Mouse (Mus musculus): Measurements from ENCODE around the gene Fgfr1op2.
"Not testable (repeated sequence)": the region's sequence is repeated elsewhere in the genome, so short reads cannot be mapped to it uniquely, and the experiment has no call there.

Fgfr1op2 gene

DNA sequence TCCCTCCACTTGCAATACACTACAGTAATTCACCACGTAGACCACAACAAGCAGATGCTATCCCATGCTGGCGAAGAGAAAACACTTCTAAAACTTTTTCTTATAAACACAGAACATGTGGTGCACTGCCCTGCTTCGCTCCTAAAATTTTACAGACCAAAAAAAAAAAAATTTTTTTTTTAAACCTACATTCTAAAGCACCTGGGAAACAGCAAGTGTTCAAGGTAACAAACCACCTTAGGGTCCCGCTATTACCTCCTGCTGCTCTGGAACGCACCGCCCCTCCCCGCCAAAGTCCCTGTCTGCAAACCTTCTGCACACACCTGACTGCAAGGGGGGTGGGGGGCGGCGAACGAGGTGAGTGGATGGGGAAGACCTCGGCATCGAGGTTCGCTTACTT is at the start of gene Fgfr1op2:
Gene Fgfr1op2 (plus strand): TSS at position 301 of the 400 bp plus-strand sequence.
- DNase-seq (ENCODE audit: low spot score in 2 of 2): no peak

DNA sequence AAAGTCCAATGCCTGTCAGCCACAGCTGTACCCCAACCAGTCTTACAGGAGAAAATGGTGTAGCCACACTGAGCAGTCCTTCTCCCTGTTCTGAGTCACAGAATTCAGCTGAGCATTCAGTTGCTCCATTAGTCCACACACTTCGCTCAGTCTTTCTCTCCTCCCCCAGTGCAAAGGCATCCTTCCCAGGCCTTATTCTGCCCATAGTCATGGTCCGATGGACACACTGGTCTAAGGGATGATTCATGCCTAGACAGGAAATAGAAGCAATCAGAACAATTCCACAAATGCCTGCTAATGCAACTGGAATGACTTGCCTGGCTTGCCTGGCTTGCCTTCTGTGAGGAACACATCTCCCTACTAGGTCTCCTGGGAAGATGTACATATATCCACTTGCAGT is 49.5 kb upstream of the Fgfr1op2 start:
- no peak for DNase-seq (ENCODE audit: low spot score in 2 of 2)

DNA sequence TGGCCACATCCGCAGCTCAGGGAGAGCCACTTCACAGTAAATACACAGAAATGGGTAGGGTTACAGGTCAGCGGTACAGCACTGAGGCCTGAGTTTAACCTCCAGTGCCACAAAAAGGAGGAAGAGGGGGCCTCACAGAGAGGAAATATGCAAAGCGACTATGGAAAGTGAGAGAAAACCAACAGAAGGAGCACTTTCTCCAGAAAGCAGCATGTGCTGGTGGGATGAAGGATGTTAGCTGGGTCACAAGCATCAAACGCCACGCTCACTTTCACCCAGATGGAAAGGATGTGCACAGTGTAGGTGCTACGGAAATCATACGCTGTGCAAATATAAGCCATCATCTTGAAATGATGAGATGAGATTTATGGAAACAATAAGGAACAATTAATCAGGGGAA is 46.6 kb upstream of the Fgfr1op2 start:
- no peak for DNase-seq (ENCODE audit: low spot score in 2 of 2)

DNA sequence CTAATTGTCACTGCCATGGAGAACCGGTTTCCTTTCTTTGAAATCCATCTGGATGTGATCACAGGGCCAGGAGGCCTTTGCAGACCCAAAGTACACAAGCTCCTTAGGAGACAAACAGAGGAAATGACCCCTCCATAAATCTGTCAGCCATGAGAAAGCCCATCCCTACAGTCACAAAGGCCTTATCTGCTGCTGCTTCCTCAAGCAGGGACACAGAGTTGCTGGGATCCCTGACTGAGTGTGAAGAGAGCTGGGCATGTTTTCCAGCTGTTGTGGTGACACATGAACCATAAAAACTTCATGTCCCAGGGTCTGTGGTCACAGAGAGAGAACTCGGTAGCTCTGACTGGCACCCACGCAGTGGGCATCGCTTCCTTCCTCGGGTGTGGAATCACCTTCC is 46.2 kb upstream of the Fgfr1op2 start:
- DNase-seq (ENCODE audit: low spot score in 2 of 2): no peak

DNA sequence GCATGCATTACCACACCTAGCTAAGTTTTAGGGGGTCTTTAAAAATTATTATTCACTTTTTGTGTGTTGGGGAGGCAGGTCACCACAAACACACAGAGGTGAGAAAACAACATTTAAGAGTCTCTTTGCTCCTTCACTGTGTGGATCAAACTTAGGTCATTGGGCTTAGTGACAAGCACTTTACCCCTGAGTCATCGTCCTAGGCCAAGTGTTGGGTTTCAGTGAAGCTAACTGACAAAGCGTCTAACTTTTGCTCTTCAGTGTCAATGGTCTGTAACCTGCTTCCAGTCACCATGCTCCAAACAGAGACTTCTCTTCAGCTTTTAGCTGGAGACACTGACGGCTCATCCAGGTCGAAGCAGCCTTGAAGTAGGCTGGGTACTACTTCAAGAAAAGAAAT is 43.9 kb upstream of the Fgfr1op2 start:
- DNase-seq (ENCODE audit: low spot score in 2 of 2): no peak

DNA sequence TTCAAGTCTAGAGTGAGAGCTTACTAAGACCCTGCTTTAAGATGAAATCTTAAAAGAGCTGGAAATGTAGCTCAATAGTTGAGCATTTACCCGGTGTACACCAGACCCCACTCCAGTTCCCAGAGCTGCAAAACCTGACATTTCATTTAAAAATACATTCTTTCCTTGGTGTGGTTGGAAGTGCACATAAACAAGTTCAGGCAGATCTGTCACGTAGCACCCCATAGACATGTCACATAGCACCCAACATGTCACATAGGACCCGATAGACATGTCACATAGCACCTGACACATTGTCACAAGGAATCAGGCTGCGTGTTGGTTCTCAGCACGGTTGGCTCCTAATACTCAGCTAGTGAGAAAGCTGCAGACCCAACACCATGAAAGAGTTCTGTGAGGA is 41.5 kb upstream of the Fgfr1op2 start:
- DNase-seq (ENCODE audit: low spot score in 2 of 2): no peak

DNA sequence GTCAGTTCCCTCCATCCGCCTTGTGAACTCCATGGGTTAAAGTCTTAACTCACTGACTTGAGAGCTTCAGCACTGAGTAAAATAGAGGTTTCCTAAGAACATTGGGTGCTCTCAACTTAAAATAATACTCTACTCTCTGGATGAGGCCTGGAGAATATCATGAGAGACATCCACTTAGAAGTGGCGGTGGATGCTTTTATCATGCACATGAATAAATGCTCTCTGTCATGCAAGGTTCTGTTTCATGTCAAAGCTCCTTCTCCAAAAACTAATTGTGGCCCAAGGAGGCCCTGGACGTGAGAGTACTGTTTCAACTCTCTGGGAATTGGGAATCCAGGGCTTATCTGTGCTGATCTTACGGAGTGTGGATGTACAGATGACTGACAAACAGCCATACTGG is 39.9 kb upstream of the Fgfr1op2 start:
- no peak for DNase-seq (ENCODE audit: low spot score in 2 of 2)

DNA sequence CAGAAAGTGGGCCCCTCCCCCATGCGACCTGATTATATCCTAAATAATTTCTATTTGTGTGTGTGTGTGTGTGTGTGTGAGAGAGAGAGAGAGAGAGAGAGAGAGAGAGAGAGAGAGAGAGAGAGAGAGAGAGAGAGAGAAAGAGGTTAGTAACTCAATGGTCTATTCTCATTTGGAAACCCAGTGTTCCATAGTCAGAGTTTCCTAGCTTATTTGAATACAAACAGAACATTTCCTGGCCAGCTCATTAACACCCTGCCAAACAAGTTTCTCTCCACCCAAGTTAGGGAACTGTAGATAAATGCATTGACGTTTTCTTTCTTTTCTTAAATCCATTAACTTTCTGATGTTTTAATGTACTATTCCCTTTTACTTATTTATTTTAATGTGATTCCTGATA is 38.9 kb upstream of the Fgfr1op2 start:
- DNase-seq (ENCODE audit: low spot score in 2 of 2): no peak

DNA sequence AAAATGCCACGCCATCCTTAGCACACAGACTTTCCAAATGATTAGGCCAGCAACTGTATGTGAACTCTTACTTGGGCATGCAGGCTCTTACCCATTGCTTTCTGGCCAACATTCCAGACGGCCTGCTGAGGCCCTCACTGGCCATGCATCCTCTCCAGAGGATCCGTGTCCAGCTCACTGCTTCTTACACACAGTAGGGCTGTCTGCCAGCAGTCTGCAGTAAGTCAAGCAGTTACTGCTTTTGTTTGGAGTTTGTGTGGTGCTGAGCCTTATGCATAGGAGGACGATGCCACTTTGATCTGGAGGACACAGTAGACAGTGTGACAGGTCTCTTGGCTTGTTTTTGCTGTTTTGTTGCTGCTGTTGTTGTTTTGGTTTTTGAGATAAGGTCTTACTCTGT is 38.3 kb upstream of the Fgfr1op2 start:
- DNase-seq (ENCODE audit: low spot score in 2 of 2): no peak

DNA sequence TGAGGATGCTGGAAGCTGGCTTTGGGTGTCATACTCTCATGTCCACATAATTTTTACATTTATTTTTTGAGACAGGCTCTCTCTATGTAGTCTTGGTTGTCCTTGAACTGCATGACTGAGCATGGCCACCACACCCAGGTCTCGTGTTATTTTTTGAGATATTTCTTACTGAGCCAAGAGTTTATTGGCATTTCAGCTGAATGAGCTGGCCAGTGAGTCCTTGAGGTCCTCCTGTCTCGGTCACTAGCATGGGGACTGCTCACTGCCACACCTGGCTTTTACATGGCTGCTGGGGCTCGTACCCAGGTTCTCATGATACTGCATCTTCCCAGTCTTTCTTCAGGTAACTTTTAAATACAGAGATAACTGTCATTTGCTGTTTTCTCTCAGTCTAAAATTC is 36.6 kb upstream of the Fgfr1op2 start:
- DNase-seq (ENCODE audit: low spot score in 2 of 2): no peak

DNA sequence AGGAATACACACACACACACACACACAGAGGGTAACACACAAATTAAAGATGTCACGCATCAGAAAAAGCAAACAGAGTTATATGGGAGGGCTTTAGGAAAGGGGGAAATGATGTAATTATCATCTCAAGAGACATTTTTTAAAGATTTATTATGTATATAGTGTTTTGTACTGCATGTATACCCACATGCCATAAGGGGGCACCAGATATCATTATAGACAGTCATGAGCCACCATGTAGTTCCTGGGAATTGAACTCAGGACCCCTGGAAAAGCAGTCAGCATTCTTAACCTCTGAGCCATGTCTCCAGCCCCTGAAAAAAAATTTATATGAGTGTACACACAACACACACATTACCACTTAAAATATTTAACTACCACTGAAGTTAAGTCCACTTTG is 32.4 kb upstream of the Fgfr1op2 start:
- no peak for DNase-seq (ENCODE audit: low spot score in 2 of 2)

DNA sequence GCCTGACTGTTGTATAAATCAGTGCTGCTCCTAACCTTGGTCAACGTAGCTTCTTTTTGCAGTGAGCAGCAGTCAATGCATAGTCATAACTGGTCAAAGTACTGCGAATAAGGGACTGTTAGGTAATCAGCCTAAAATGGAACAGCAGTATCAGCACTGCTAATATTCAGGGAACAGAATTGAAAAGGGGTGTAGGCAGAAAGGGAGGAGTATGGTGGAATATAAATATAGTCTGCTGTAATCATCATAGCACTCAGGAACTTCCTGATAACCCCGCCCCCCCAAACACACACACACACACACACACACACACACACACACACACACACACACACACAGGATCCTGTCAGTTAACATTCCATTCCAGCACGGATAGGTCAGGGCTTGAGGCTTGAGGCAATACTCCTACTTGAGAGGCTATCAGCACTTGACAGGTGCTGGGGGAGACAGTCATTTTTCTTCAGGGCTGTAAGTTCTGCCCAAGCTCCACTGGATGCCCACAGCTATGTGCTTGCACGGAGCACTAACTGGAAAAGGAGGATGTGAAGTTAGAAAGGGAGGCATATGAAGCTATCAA is 31.6 kb upstream of the Fgfr1op2 start:
- DNase-seq (ENCODE audit: low spot score in 2 of 2): no peak

DNA sequence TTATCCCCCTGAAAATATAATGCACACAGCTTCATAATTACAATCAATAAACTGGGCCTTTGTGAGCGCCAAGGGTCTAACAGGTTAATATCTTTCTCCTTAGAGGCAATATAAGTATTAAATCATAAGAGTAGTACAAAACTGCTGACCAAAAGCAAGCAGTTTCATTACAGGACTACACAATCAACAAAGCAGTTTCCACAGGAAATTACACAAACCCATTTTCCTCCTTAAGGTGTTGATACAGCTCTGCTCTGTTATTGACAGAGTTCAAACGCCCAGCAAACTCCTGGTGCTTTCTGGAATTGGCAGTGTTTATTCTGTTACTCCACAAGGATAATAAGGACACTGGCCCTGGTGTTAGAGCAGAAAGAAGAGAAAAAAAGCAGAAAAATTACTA is 26.6 kb upstream of the Fgfr1op2 start:
- no peak for DNase-seq (ENCODE audit: low spot score in 2 of 2)

DNA sequence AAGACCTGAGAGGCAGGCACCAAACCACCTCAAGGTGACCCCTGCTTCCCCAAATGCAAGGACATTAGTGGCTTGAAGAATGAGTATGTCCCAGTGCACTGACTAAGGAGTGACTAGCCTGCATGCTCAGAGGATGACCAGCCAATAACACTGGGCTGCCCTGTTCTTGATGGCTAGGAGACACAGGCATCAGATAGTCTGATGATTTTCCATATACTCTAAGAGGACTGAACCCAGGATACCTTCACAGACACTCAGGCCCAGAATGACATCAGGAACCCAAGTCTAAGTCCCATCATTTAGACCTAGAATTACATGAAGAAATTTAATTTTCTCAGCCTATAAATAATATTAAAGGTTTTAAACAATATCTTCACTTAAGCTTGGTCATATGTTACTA is 25.7 kb upstream of the Fgfr1op2 start:
- no peak for DNase-seq (ENCODE audit: low spot score in 2 of 2)

DNA sequence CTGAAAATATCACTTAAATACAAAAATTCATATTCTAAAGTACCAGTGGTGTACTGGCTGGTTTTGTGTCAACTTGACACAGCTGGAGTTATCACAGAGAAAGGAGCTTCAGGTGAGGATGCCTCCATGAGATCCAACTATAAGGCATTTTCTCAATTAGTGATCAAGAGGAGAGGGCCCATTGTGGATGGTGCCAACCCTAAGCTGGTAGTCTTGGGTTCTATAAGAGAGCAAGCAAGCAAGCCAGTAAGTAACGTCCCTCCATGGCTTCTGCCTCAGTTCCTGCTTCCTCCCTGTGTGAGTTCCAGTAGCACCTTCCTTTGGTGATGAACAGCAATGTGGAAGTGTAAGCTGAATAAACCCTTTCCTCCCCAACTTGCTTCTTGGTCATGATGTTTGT is 14.5 kb upstream of the Fgfr1op2 start:
- DNase-seq (ENCODE audit: low spot score in 2 of 2): not testable (repeated sequence)

DNA sequence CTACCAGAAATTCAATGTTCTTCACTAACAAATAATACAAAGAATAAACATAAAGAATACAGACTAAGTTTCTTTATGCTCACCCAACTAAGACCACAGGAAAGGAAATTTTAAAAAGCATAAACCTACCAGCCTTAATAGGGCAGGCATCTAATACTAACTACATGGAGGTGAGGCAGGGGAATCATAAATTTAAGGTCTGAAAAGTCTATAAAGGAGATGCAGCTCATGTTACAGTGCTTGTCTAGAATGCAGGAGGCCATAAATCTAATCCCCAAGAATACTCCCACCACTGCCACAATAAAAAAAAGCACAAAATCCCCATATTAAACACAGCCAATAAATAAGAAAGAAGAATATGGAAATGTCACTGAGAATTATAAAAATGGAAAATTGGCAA is 4.9 kb upstream of the Fgfr1op2 start:
- no peak for DNase-seq (ENCODE audit: low spot score in 2 of 2)

DNA sequence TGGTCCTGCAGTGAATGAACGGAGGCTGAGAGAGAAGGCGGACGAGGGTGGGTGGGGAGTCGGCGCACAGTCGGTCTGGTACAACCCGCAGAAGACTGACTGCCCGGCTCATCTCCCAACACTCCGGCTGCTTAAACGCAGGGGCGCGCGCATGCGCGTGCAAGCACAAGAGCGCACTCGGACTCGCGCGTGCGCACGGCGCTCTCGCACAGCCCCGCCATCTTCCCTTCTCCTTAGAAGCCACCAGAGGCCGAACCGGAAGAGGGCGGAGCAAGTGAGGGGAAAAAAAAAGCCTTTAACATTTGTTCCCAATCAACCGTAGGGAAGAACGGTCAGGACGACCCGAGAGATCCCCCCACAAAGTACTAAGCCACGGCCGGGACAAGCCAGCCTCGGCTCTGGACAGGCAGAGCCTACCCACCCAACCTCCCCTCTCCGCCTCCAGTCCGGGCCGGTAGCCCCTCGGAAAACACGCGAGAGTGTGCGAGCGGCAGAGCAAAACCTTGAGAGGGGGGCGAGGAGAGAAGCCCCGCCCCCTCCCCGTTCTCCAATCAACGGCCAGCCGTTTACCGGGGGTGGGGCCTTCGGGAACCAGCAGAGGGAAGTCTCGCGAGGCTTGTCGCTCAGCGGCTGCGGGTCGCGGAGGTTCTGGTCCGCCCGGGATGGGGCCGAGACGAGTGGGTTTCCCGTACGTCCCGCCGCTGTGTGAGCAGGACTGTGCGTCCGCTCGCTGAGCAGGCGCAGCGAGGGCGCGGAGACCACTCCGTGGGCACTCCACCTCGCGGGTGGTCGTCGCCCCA is 507 bp downstream of the Fgfr1op2 start, which contains the start of gene Ints13:
Gene Ints13 (minus strand): TSS at position 526 of the 800 bp plus-strand sequence.
- peak; percentile 98 to 99 for DNase-seq (ENCODE audit: low spot score in 2 of 2)

DNA sequence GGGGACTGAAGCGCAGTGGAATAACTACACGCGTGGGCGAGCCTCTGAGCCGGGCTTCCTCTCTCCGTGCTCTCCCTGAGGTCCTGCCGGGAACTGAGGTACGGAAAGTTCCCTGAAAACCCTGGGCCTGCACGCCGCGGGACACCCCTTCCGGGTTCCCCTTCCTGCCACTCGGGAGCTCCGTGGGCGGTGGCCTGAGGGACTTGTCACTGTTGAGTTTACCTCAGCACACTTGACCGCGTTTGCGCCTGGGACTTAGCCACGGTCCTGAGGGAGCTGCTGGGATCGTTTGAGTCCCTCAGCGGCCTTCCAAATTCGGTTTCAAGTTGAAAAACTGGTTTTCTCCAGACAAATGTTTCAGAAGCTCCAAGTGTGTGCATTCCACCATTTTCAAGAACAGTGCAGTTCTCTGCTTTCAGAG is 1.1 kb downstream of the Fgfr1op2 start:
- DNase-seq (ENCODE audit: low spot score in 2 of 2): peak in 1 of 2 experiments; percentile 81

DNA sequence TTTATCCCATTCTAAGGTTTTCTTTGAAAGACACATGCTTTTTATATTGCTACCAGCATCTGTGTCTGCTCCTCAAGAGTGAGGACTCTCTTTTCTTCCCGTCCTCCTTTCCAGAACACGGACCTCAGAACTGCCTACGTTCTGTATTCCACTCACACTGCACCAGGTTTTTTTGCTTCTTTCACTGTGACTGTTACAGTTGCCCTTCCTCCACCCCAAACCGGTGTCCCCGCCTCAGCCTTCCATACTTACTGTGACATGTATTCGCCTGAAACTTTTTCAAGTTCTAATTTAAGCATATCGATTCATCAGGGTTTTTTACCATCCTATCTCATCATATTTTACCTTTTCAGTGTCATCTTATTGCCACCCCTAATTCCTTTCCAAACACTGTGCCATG is 1.6 kb downstream of the Fgfr1op2 start:
- peak; percentile 36 to 56 for DNase-seq (ENCODE audit: low spot score in 2 of 2)

DNA sequence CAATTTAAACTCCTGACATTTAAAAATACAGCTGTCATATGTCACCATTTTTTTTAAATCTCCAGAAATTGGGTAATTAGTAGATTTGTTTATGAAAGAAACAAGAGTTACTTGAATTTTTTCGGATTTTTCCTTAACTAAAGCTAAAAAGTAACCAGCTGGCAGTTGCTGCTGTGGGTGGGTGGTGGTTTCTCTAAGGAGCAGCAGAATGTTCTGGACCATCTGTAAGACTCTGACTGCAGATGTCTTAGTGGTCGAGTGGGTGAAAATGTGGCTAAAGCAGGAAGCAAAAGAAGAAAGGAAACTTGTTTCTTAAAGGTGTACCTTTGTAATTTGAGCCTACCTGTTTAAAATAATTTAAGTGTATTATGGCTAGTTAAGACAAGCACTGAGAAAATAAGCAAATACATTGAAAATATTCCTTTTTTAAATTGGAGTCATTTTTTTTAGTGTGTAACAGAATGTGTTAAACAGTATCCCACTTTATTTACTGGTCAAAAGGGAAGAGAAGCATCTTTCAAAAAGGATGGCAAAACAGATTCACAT is 3.5 kb downstream of the Fgfr1op2 start:
- peak; percentile 40 to 77 for DNase-seq (ENCODE audit: low spot score in 2 of 2)

DNA sequence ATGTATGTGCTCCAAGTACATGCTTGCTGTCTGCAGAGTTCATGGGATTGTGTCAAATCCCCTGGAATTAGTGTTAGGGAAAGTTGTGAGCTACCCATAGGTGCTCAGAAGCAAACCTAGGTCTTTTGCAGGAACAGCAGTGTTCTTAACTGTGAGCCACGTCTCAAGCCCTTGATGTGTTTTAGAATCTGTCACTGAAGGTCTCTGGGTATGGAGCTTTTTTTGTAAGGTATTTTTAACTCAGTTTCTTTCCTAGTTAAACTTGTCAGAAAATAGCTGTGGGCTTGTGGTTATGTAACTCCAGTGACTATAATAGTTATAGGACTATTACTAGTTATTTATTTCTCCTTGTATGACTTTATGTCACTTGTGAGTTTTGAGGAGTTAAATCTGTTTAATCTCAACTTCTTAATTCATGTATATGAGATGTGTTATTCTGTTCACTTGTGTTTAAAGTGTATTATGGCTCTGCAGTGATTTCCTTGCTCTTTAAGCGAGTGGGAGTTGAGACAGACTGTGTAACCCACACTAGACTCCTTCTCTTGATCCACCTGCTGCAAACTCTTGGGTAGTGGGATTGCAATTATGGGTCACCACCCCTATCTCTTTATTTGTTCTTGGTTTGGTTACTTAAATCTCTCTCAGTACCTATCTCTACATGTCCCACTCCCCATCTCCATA is 6.5 kb downstream of the Fgfr1op2 start:
- DNase-seq (ENCODE audit: low spot score in 2 of 2): no peak

DNA sequence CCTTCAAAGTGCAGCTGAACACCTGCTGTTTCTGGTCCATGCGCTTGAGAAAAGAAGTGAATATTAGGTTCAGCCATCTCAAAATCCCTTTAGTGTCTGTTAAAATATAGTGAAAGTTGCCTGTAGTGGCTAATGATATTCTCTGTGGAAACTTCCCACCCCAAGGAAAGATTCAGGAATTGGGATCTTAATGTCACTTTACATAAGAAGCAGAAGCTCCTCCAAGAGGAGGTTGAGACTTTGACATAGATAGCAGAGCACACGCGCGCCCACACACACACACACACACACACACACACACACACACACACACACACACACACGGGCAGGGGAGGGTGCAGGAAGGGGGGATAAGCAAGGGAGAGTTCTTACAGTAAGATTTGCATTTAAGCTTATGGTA is 8.1 kb downstream of the Fgfr1op2 start:
- DNase-seq (ENCODE audit: low spot score in 2 of 2): no peak

DNA sequence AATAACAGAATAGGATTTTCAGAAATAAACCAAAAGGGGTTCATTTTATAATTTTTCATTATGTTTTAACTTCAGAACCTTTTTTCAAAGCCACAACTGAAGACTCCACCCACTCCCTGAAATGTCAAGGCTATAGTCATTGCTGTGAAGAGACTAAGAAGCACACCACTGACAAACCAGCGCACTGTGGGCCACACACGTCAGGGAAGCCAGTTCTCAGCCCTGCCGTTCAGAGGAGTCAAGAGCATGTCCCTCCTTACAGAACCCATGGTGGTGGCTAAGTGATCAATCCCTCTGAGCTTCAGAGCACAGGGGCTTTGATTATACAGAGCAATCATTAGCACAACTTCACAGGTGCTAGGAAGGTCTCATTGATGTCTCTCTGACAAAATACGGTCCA is 25.6 kb downstream of the Fgfr1op2 start:
- no peak for DNase-seq (ENCODE audit: low spot score in 2 of 2)

All from right cerebral cortex, postnatal 10 days (tissue).